ENCODE assay signal across 24 mouse cellular contexts in genomic region chr9:79179954-79180353, GRCm38 (mm10).
"Had no signal": no experiment of that assay in that cellular context is flagged by ENCODE, and none has a peak within 500 bp of the region (broad histone marks: within the 10 kb centered on the region; RNA-seq: fewer than 3 reads in every experiment).

No protein-coding gene starts in this region.

- H3K27me3 ChIP-seq: heart, embryonic 12.5 days; hindbrain, embryonic 12.5 days; intestine, embryonic 15.5 days; limb, embryonic 12.5 days had no signal

- H3K9ac ChIP-seq: heart, embryonic 12.5 days; hindbrain, embryonic 12.5 days; hindbrain, embryonic 14.5 days; intestine, embryonic 15.5 days; limb, embryonic 12.5 days had no signal

- H3K27ac ChIP-seq: gastrocnemius, adult 2 months; heart, embryonic 10.5 days; hindbrain, embryonic 10.5 days; hindbrain, embryonic 12.5 days; hindbrain, embryonic 14.5 days; intestine, embryonic 15.5 days; layer of hippocampus, adult 2 months; left cerebral cortex, adult 2 months; limb, embryonic 10.5 days; limb, embryonic 12.5 days had no signal

- H3K4me1 ChIP-seq: heart, embryonic 10.5 days; heart, embryonic 12.5 days; hindbrain, embryonic 10.5 days; hindbrain, embryonic 12.5 days; intestine, embryonic 15.5 days; limb, embryonic 10.5 days; limb, embryonic 12.5 days had no signal

- H3K9me3 ChIP-seq: heart, embryonic 10.5 days; heart, embryonic 12.5 days; hindbrain, embryonic 10.5 days; hindbrain, embryonic 12.5 days; intestine, embryonic 15.5 days; limb, embryonic 10.5 days; limb, embryonic 12.5 days had no signal

- DNase-seq: gastrocnemius, adult 2 months; gastrocnemius, postnatal 10 days; gastrocnemius, postnatal 25 days; heart, adult 18-20 months; heart, postnatal 10 days; heart, postnatal 4 days; kidney, adult 18-20 months; kidney, adult 8-10 months; kidney, postnatal 14 days; kidney, postnatal 4 days; liver had no signal

- H3K4me3 ChIP-seq: gastrocnemius, adult 2 months; heart, embryonic 10.5 days; heart, embryonic 12.5 days; hindbrain, embryonic 10.5 days; hindbrain, embryonic 12.5 days; intestine, embryonic 15.5 days; layer of hippocampus, adult 2 months; left cerebral cortex, adult 2 months; limb, embryonic 10.5 days; limb, embryonic 12.5 days had no signal

- H3K4me2 ChIP-seq: heart, embryonic 12.5 days; hindbrain, embryonic 12.5 days; hindbrain, embryonic 14.5 days; intestine, embryonic 15.5 days; limb, embryonic 12.5 days had no signal

- ATAC-seq: hindbrain, embryonic 16.5 days; inflammation-experienced regulatory T-cells, adult 6 months; intestine, embryonic 15.5 days; intestine, postnatal 0 days had no signal

- H3K36me3 ChIP-seq: heart, embryonic 10.5 days; heart, embryonic 12.5 days; hindbrain, embryonic 10.5 days; hindbrain, embryonic 12.5 days; intestine, embryonic 15.5 days; limb, embryonic 10.5 days; limb, embryonic 12.5 days had no signal
